Mouse (Mus musculus) spleen, adult 2 months (tissue): ENCODE measurements at regions not wholly inside any gene's neighbourhood (a gene's known extent, or its start where the extent isn't known, plus 50 kb on each side); places are given as distances from the start of the nearest gene placed in this dataset.

Experiments
- DNase-seq, 2 experiments: peaks; one replicate each; pipeline versions ENCODE4 v3.0.0 to v3.0.0-alpha.2; 2012 to 2021; ENCODE audit warnings: low spot score in 2 of 2, low read depth in 1 of 2
- H3K27ac ChIP-seq: fragments of 200-500 bp; 2 replicates; pipeline ENCODE4 v1.5.1; 2012; ENCODE audit warnings: low read length, inconsistent platforms; ENCODE audit not compliant: insufficient read depth
- H3K27me3 ChIP-seq: fragments of 200-500 bp; 2 replicates; pipeline ENCODE4 v1.6.1; 2012; ENCODE audit warnings: mild to moderate bottlenecking, moderate library complexity, low read length, inconsistent platforms; ENCODE audit not compliant: control insufficient read depth, insufficient read depth
- H3K36me3 ChIP-seq: fragments of 200-500 bp; 2 replicates; pipeline ENCODE4 v1.6.1; 2012; ENCODE audit warnings: mild to moderate bottlenecking, low read length, inconsistent platforms; ENCODE audit not compliant: control insufficient read depth, insufficient read depth
- H3K4me1 ChIP-seq: fragments of 200-500 bp; 2 replicates; pipeline ENCODE4 v1.6.1; 2011; ENCODE audit warnings: inconsistent platforms; ENCODE audit not compliant: control insufficient read depth, insufficient read depth, insufficient read length
- H3K4me3 ChIP-seq: fragments of 200-500 bp; 2 replicates; pipeline ENCODE4 v1.5.1; 2011; ENCODE audit warnings: mild to moderate bottlenecking, inconsistent platforms; ENCODE audit not compliant: insufficient read depth, insufficient read length; ENCODE audit errors: extremely low read depth
- CTCF ChIP-seq: fragments of 200-500 bp; IDR thresholded peaks from 2 replicates; pipeline ENCODE4 v1.5.1; 2011; ENCODE audit warnings: mild to moderate bottlenecking, inconsistent platforms; ENCODE audit not compliant: insufficient read depth, insufficient read length, insufficient replicate concordance; ENCODE audit errors: extremely low read depth
- POLR2A ChIP-seq: fragments of 200-500 bp; IDR thresholded peaks from 2 replicates; pipeline ENCODE4 v1.6.1; 2011; ENCODE audit warnings: low read depth, low read length, inconsistent platforms
- WGBS: fragments of 180-500 bp; shearing (Covaris S2); methylation state at CpG from one replicate; pipeline ENCODE4 v1.1.7; 2018; 5-methylcytosine and 5-hydroxymethylcytosine counted together

DNA sequence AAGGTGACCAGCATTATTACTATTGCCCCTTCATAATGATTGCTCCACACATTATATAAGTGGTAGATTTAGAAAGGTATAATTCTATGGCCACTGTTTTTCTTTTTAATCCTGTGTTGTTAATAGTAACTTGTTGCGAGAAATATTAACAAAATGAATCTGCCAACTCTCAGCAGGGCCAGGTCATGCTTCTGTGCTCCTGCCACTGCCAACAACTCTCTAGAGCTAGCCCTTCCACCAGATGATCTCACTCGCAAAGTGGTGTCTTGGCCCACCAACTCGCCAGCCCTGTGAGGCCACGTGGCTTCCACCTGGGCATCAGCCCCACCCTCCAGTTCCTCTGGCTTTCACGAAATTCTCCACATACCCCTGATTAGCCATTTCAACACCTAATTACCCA is 197.1 kb downstream of the Gm11232 start:
- TF ChIP-seq CTCF: no peak
- TF ChIP-seq POLR2A: no peak
- no peak for DNase-seq
- Histone ChIP-seq H3K27me3 (no peaks in the 10 kb centered on the region), H3K4me1 (no peaks in the 10 kb centered on the region), H3K27ac (no peak overlapping the region), H3K4me3 (no peak overlapping the region), H3K36me3 (no peaks in the 10 kb centered on the region)
- 89% methylated on average over 5 of the region's 5 CpGs for WGBS

- no peak overlapping the region for H3K27ac ChIP-seq
- H3K4me3 ChIP-seq: no peak overlapping the region
- DNase-seq: no peak
- no peaks in the 10 kb centered on the region for H3K27me3 ChIP-seq
- H3K4me1 ChIP-seq: no peaks in the 10 kb centered on the region
- no peaks in the 10 kb centered on the region for H3K36me3 ChIP-seq
- no peak for TF ChIP-seq POLR2A
- TF ChIP-seq CTCF: no peak
Measured at GRCm38 (mm10) chr4:71539200-71539599, 218.6 kb downstream of the Gm11232 start.

DNA sequence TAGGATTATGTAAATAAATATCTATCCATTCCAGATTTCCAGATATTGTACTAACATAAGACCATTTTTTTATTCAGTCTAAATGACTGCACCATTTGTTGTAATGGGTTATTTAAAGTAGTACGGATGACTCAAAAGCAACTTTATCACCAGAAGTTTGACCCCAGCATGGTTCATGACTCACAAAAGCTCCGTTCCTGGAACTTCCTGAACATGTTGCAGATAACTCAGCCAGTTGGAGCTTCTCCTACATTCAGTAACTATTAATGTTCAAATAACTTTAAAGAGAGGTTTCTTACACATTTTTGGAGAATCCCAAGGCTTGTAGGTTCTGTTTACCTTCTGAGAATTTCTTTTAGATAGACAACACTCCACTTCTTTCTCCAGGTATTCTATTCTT is 219.8 kb downstream of the Gm11232 start:
- no peaks in the 10 kb centered on the region for H3K27me3 ChIP-seq
- no peak overlapping the region for H3K27ac ChIP-seq
- no peak for DNase-seq
- no peak overlapping the region for H3K4me3 ChIP-seq
- WGBS: 81% methylated on average over 2 of the region's 2 CpGs
- no peaks in the 10 kb centered on the region for H3K36me3 ChIP-seq
- TF ChIP-seq POLR2A: no peak
- TF ChIP-seq CTCF: no peak
- no peaks in the 10 kb centered on the region for H3K4me1 ChIP-seq

GRCm38 (mm10) chr4:71524255-71524970 is 233.4 kb downstream of the Gm11232 start:
- no peaks in the 10 kb centered on the region for H3K36me3 ChIP-seq
- no peak overlapping the region for H3K4me3 ChIP-seq
- DNase-seq: no peak
- TF ChIP-seq POLR2A (no peak), CTCF (no peak)
- no peaks in the 10 kb centered on the region for H3K4me1 ChIP-seq
- H3K27me3 ChIP-seq: no peaks in the 10 kb centered on the region
- no peak overlapping the region for H3K27ac ChIP-seq
- 77% methylated on average over 4 of the region's 4 CpGs for WGBS

- Histone ChIP-seq H3K27ac (no peak overlapping the region), H3K4me3 (no peak overlapping the region), H3K27me3 (no peaks in the 10 kb centered on the region), H3K36me3 (no peaks in the 10 kb centered on the region), H3K4me1 (no peaks in the 10 kb centered on the region)
- TF ChIP-seq POLR2A (no peak), CTCF (no peak)
- no peak for DNase-seq
Measured at GRCm38 (mm10) chr4:71520751-71521150, 237.0 kb downstream of the Gm11232 start.

- H3K36me3 ChIP-seq: no peaks in the 10 kb centered on the region
- H3K4me1 ChIP-seq: no peaks in the 10 kb centered on the region
- H3K27ac ChIP-seq: no peak overlapping the region
- TF ChIP-seq POLR2A (no peak), CTCF (no peak)
- DNase-seq: no peak
- no peaks in the 10 kb centered on the region for H3K27me3 ChIP-seq
- 89% methylated on average over 2 of the region's 2 CpGs for WGBS
- H3K4me3 ChIP-seq: no peak overlapping the region
Measured at GRCm38 (mm10) chr4:71517921-71518404, 239.8 kb downstream of the Gm11232 start.

GRCm38 (mm10) chr4:71506911-71507310 is 250.9 kb downstream of the Gm11232 start:
- no peaks in the 10 kb centered on the region for H3K27me3 ChIP-seq
- H3K27ac ChIP-seq: no peak overlapping the region
- DNase-seq: no peak
- no peak overlapping the region for H3K4me3 ChIP-seq
- H3K4me1 ChIP-seq: no peaks in the 10 kb centered on the region
- no peak for TF ChIP-seq CTCF
- no peak for TF ChIP-seq POLR2A
- H3K36me3 ChIP-seq: no peaks in the 10 kb centered on the region
